Mouse (Mus musculus): ENCODE measurements around the gene Naip5. TPM values are rescaled to one million over a fixed set of nuclear protein-coding genes. Genes with fewer than 3 reads are reported as not detected.
A peak's percentile ranks its signal among the peaks of the same experiment; 100 is the strongest.
"Not testable (repeated sequence)": the region's sequence is repeated elsewhere in the genome, so short reads cannot be mapped to it uniquely, and the experiment has no call there.

Gene Naip5
- total RNA-seq (2021) = under 1 TPM; 0.25 to 0.29 TPM
- long read RNA-seq, partial matches to known transcripts = 0 of 1 reads
- long read RNA-seq, other reads (novel, unspliced or antisense) = 1 of 1 reads

- not testable (repeated sequence) for DNase-seq (ENCODE audit: low spot score in 2 of 2)
Observed at GRCm38 (mm10) chr13:100246223-100246622, at the start of gene Naip5. Gene Naip5, minus strand, starts transcription at chr13:100246323.

- DNase-seq (ENCODE audit: low spot score in 2 of 2) = no peak
Observed at GRCm38 (mm10) chr13:100284611-100285010, 38.5 kb upstream of the Naip5 start.

GRCm38 (mm10) chr13:100271474-100272132, 25.5 kb upstream of the Naip5 start:
- DNase-seq (ENCODE audit: low spot score in 2 of 2) = not testable (repeated sequence)

- not testable (repeated sequence) for DNase-seq (ENCODE audit: low spot score in 2 of 2)
Observed at GRCm38 (mm10) chr13:100256996-100257395, 10.9 kb upstream of the Naip5 start.

- DNase-seq (ENCODE audit: low spot score in 2 of 2) = not testable (repeated sequence)
Observed at GRCm38 (mm10) chr13:100255925-100256324, 9.8 kb upstream of the Naip5 start.

- not testable (repeated sequence) for DNase-seq (ENCODE audit: low spot score in 2 of 2)
Observed at GRCm38 (mm10) chr13:100251897-100252296, 5.8 kb upstream of the Naip5 start.

GRCm38 (mm10) chr13:100246896-100247519, 885 bp upstream of the Naip5 start:
- not testable (repeated sequence) for DNase-seq (ENCODE audit: low spot score in 2 of 2)

- no peak for DNase-seq (ENCODE audit: low spot score in 2 of 2)
Observed at GRCm38 (mm10) chr13:100243702-100244101, 2.4 kb downstream of the Naip5 start.

- DNase-seq (ENCODE audit: low spot score in 2 of 2) = not testable (repeated sequence)
Observed at GRCm38 (mm10) chr13:100213683-100214082, 32.4 kb downstream of the Naip5 start.

- peak; percentile 6 to 12 for DNase-seq (ENCODE audit: low spot score in 2 of 2)
Observed at GRCm38 (mm10) chr13:100210540-100210939, 35.6 kb downstream of the Naip5 start.

- no peak for DNase-seq (ENCODE audit: low spot score in 2 of 2)
Observed at GRCm38 (mm10) chr13:100203319-100203718, 42.8 kb downstream of the Naip5 start.

- DNase-seq (ENCODE audit: low spot score in 2 of 2) = not testable (repeated sequence)
Observed at GRCm38 (mm10) chr13:100201659-100202333, 44.3 kb downstream of the Naip5 start, which contains the start of gene Naip2. Gene Naip2, minus strand, starts transcription at chr13:100202092.

GRCm38 (mm10) chr13:100200778-100201177, 45.3 kb downstream of the Naip5 start:
- DNase-seq (ENCODE audit: low spot score in 2 of 2) = no peak

GRCm38 (mm10) chr13:100195421-100195820, 50.7 kb downstream of the Naip5 start:
- no peak for DNase-seq (ENCODE audit: low spot score in 2 of 2)

GRCm38 (mm10) chr13:100183111-100183510, 63.0 kb downstream of the Naip5 start:
- not testable (repeated sequence) for DNase-seq (ENCODE audit: low spot score in 2 of 2)

GRCm38 (mm10) chr13:100174360-100174759, 71.8 kb downstream of the Naip5 start:
- DNase-seq (ENCODE audit: low spot score in 2 of 2) = peak in 1 of 2 experiments; percentile 14

- DNase-seq (ENCODE audit: low spot score in 2 of 2) = not testable (repeated sequence)
Observed at GRCm38 (mm10) chr13:100166378-100166777, 79.7 kb downstream of the Naip5 start.

GRCm38 (mm10) chr13:100162467-100162866, 83.7 kb downstream of the Naip5 start:
- DNase-seq (ENCODE audit: low spot score in 2 of 2) = not testable (repeated sequence)
